ENCODE assay signal across 18 mouse cellular contexts in the genomic region with DNA sequence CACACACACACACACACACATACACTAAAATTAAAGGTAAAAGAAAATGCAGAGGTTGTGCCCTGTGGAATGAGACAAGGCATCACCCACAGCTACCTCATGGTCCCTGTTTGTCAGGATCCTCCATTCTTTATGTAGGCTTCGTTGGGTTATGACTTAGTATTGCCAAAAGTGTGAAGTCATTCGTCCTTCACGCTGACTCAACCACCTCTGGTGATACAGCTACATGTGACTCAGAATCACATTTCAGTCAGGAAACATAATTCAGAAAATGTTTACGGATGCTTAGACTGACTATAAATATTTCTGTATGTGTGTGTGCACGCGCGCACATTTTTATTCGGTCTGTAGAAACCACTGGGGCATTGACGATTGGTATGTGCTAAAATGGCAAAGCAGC.
DNase-seq lines count a peak whose midpoint lies in the region; ATAC-seq and TF ChIP-seq lines count a peak whose summit lies in the region.
"Had no signal": no experiment of that assay in that cellular context is flagged by ENCODE, and none has a peak within 500 bp of the region (broad histone marks: within the 10 kb centered on the region; RNA-seq: fewer than 3 reads in every experiment).

No protein-coding gene starts in this region.

- in situ Hi-C loops in Patski (cut with MboI; ENCODE audit: low pct_unique_long_range_greater_than_20kb): no loop called here

- POLR2A ChIA-PET in Patski (lab: Charles Lee): no interaction called here

- ATAC-seq in Patski: peak; percentile 88
- ATAC-seq: forebrain, embryonic 13.5 days; forebrain, postnatal 0 days; inflammation-experienced regulatory T-cells, adult 6 months had no signal

- no peaks in the 10 kb centered on the region for H3K27me3 ChIP-seq in Patski
- H3K27me3 ChIP-seq: embryonic facial prominence, embryonic 13.5 days; forebrain, embryonic 13.5 days; heart, embryonic 12.5 days; hindbrain, embryonic 15.5 days had no signal

- CTCF ChIA-PET in Patski (lab: Charles Lee): interaction anchor here (0.8 kb wide), 1 partner anchor 14 kb away, joined by 3 read pairs; no protein-coding TSS in a partner anchor

- peak; percentile 4 for DNase-seq in kidney, adult 11 months
- no peak for DNase-seq in kidney, postnatal 10 days
- peak; percentile 9 for DNase-seq in 3T3-L1 (ENCODE audit: low read depth, low spot score)
- peak; percentile 62 for DNase-seq in Patski (ENCODE audit: low read depth, low spot score)
- DNase-seq in gastrocnemius, postnatal 36 days: no peak
- DNase-seq in adipocyte (ENCODE audit: low spot score): no peak
- DNase-seq: adrenal gland, postnatal 14 days; B cell, adult 2 months; cerebellum, adult 18-20 months; cerebellum, adult 9-11 months; cerebellum, postnatal 36 days; forebrain, postnatal 0 days; gastrocnemius, postnatal 14 days had no signal

- intact Hi-C loops in gastrocnemius, postnatal 36 days (cut with DNase I): no loop called here

- TF ChIP-seq CTCF in Patski (IDR thresholded peaks at IDR 0.05): no peak

Comparison
In these comparisons a context has a peak if more than half of its experiments do, and no peak if none do; other contexts are left out.
1. DNase-seq: peak in kidney, adult 11 months (single experiment), 3T3-L1 (single experiment) and Patski (single experiment); none in kidney, postnatal 10 days (single experiment), gastrocnemius, postnatal 36 days (0 of 2) and adipocyte (single experiment).